Mouse (Mus musculus) midbrain, embryonic 16.5 days (tissue): ENCODE measurements around the gene Ercc2. TPM values are rescaled to one million over a fixed set of nuclear protein-coding genes. Genes with fewer than 3 reads are reported as not detected.

Experiments used
- ATAC-seq: fragments of 200-750 bp; cut with Nextera tagmentation; 2 replicates; pipeline ENCODE4 v1.8.0; 2017; ENCODE audit warnings: moderate TSS enrichment
- H3K27ac ChIP-seq: fragments of 300-500 bp; sonication (generic); 2 replicates; pipeline ENCODE4 v1.5.1; 2014; ENCODE audit warnings: mild to moderate bottlenecking, low read length, mixed read lengths
- H3K27me3 ChIP-seq: fragments of 300-500 bp; sonication (generic); 2 replicates; pipeline ENCODE4 v1.6.1; 2014; ENCODE audit warnings: low read depth, low read length, mixed read lengths; ENCODE audit not compliant: control insufficient read depth, insufficient read depth
- H3K36me3 ChIP-seq: fragments of 300-500 bp; sonication (generic); 2 replicates; pipeline ENCODE4 v1.6.1; 2014; ENCODE audit warnings: mild to moderate bottlenecking, low read length, moderate library complexity, mixed read lengths; ENCODE audit not compliant: control insufficient read depth, insufficient read depth
- H3K4me1 ChIP-seq: fragments of 300-500 bp; sonication (generic); 2 replicates; pipeline ENCODE4 v1.6.1; 2014; ENCODE audit warnings: mild to moderate bottlenecking, low read length, mixed read lengths; ENCODE audit not compliant: control insufficient read depth, insufficient read depth
- H3K4me2 ChIP-seq: fragments of 300-500 bp; sonication (generic); 2 replicates; pipeline ENCODE4 v1.6.1; 2014; ENCODE audit warnings: mild to moderate bottlenecking, low read length, mixed read lengths
- H3K4me3 ChIP-seq: fragments of 300-500 bp; sonication (generic); 2 replicates; pipeline ENCODE4 v1.5.1; 2014; ENCODE audit warnings: low read depth, mild to moderate bottlenecking, low read length, moderate library complexity, mixed read lengths
- H3K9ac ChIP-seq: fragments of 300-500 bp; sonication (generic); 2 replicates; pipeline ENCODE4 v1.6.1; 2014; ENCODE audit warnings: low read depth, low read length, mixed read lengths
- H3K9me3 ChIP-seq: fragments of 300-500 bp; sonication (generic); replicated peaks from 2 replicates; pipeline ENCODE4 v1.6.1; 2014; ENCODE audit warnings: mild to moderate bottlenecking, low read length, mixed read lengths; ENCODE audit not compliant: control insufficient read depth, poor library complexity, severe bottlenecking
- WGBS: fragments of 180-500 bp; shearing (Covaris S2); extraction: QIAGEN DNeasy Blood & Tissue Kit; methylation state at CpG from one replicate; pipeline ENCODE4 v1.1.7; 2014; 5-methylcytosine and 5-hydroxymethylcytosine counted together
- microRNA counts: library from miRNA; unstranded; fragments of <30 nt; microRNA quantifications from one replicate; lab custom pipeline; 2016
- microRNA-seq: library from miRNA; unstranded; fragments of <30 nt; microRNA quantifications from one replicate; pipeline ENCODE4, GENCODE M21; 2017
- polyA plus RNA-seq: library from polyadenylated mRNA; unstranded; fragments of >200 nt; fragmentation: Nextera tagmentation; extraction: Ambion mirVana; gene quantifications from 2 replicates; pipeline ENCODE4 v1.2.1, GENCODE M21; 2015

Ercc2 gene
- polyA plus RNA-seq, 1 experiment from 2014 or later = 29.5 TPM

- 38% methylated on average over 3 of the region's 3 CpGs for WGBS
- Histone ChIP-seq H3K4me2 (no peak overlapping the region), H3K9ac (no peak overlapping the region), H3K27me3 (no peaks in the 10 kb centered on the region), H3K4me1 (no peaks in the 10 kb centered on the region), H3K27ac (no peak overlapping the region), H3K9me3 (no peaks in the 10 kb centered on the region), H3K4me3 (no peak overlapping the region), H3K36me3 (peaks cover 16% of the 10 kb centered on the region)
- ATAC-seq = peak; percentile 44; the same call in 1 of the 2 replicates
Measured at GRCm38 (mm10) chr7:19443344-19443743, 61.5 kb downstream of the Ercc2 start.

GRCm38 (mm10) chr7:19444801-19445200 is 63.0 kb downstream of the Ercc2 start:
- H3K4me1 ChIP-seq = no peaks in the 10 kb centered on the region
- H3K27me3 ChIP-seq = no peaks in the 10 kb centered on the region
- H3K36me3 ChIP-seq = peaks cover 22% of the 10 kb centered on the region
- H3K4me3 ChIP-seq = no peak overlapping the region
- ATAC-seq = no peak
- H3K27ac ChIP-seq = no peak overlapping the region
- 92% methylated on average over 12 of the region's 12 CpGs for WGBS
- H3K4me2 ChIP-seq = no peak overlapping the region
- H3K9ac ChIP-seq = no peak overlapping the region
- H3K9me3 ChIP-seq = no peaks in the 10 kb centered on the region

MicroRNA genes within 50 kb of the gene (microRNA counts, 519-probe panel; counts per million panel counts)
- microRNA mmu-miR-343 (lab: Ali Mortazavi, UCI) = 386 counts per million, percentile 18 among the panel's probes with 10 or more counts

Small RNAs within 50 kb of the gene (microRNA-seq; reads per million reads assigned to microRNA genes)
- not detected for gene Mir343

Other genes starting within 250 kb of the Ercc2 start
- 24.9 and 28.8 TPM in 2 replicates for gene Qpctl, start 232.7 kb upstream of the Ercc2 start, polyA plus RNA-seq
- gene Snrpd2, start 232.3 kb upstream of the Ercc2 start, polyA plus RNA-seq = 105 TPM in 2 replicates
- 4.0 and 4.8 TPM in 2 replicates for gene Gipr, start 215.9 kb upstream of the Ercc2 start, polyA plus RNA-seq
- 10.6 TPM in 2 replicates for gene Eml2, start 205.6 kb upstream of the Ercc2 start, polyA plus RNA-seq
- 3.4 and 4.5 TPM in 2 replicates for gene Gpr4, start 169.5 kb upstream of the Ercc2 start, polyA plus RNA-seq
- 33.8 and 36.5 TPM in 2 replicates for gene Opa3, start 153.7 kb upstream of the Ercc2 start, polyA plus RNA-seq
- gene Vasp, start 110.2 kb upstream of the Ercc2 start, polyA plus RNA-seq = 35.5 and 40.9 TPM in 2 replicates
- 1.5 and 1.6 TPM in 2 replicates for gene Ppm1n, start 101.9 kb upstream of the Ercc2 start, polyA plus RNA-seq
- gene Rtn2, start 99.4 kb upstream of the Ercc2 start, polyA plus RNA-seq = 111 and 114 TPM in 2 replicates
- gene Fosb, start 72.0 kb upstream of the Ercc2 start, polyA plus RNA-seq = 0.06 TPM in 2 replicates
- 80.1 and 82.4 TPM in 2 replicates for gene Ercc1, start 37.2 kb upstream of the Ercc2 start, polyA plus RNA-seq
- 24.1 and 24.6 TPM in 2 replicates for gene Cd3eap, start 22.5 kb upstream of the Ercc2 start, polyA plus RNA-seq
- 2.0 and 2.8 TPM in 2 replicates for gene Ppp1r13l, start 22.3 kb upstream of the Ercc2 start, polyA plus RNA-seq
- gene Klc3, start 22.1 kb downstream of the Ercc2 start, polyA plus RNA-seq = 1.4 and 1.7 TPM in 2 replicates
- 0.25 and 0.35 TPM in 2 replicates for gene Ckm, start 22.8 kb downstream of the Ercc2 start, polyA plus RNA-seq
- 14.8 and 16.2 TPM in 2 replicates for gene Mark4, start 76.8 kb downstream of the Ercc2 start, polyA plus RNA-seq
- 0.12 and 0.45 TPM in 2 replicates for gene Exoc3l2, start 81.3 kb downstream of the Ercc2 start, polyA plus RNA-seq
- gene Bloc1s3, start 126.4 kb downstream of the Ercc2 start, polyA plus RNA-seq = 3.9 and 4.2 TPM in 2 replicates
- gene Trappc6a, start 126.4 kb downstream of the Ercc2 start, polyA plus RNA-seq = 30.5 and 31.9 TPM in 2 replicates
- gene Nkpd1, start 135.8 kb downstream of the Ercc2 start, polyA plus RNA-seq = 0.88 and 0.92 TPM in 2 replicates
- 34.7 and 37.8 TPM in 2 replicates for gene Ppp1r37, start 181.1 kb downstream of the Ercc2 start, polyA plus RNA-seq
- 0.11 and 0.14 TPM in 2 replicates for gene Zfp296, start 195.3 kb downstream of the Ercc2 start, polyA plus RNA-seq
- 143 and 145 TPM in 2 replicates for gene Gemin7, start 195.6 kb downstream of the Ercc2 start, polyA plus RNA-seq
- 58.6 TPM in 2 replicates for gene Clasrp, start 222.5 kb downstream of the Ercc2 start, polyA plus RNA-seq
- 6.1 and 6.5 TPM in 2 replicates for gene Relb, start 247.4 kb downstream of the Ercc2 start, polyA plus RNA-seq